Mouse (Mus musculus) kidney, postnatal 0 days (tissue): ENCODE measurements around the gene Tubb4b. TPM values are rescaled to one million over a fixed set of nuclear protein-coding genes. Genes with fewer than 3 reads are reported as not detected.
A peak's percentile ranks its signal among the peaks of the same experiment; 100 is the strongest.

ENCODE experiments used
- ATAC-seq: fragments of 200-750 bp; cut with Nextera tagmentation; replicated peaks from 2 replicates; pipeline ENCODE4 v1.8.0; 2017; ENCODE audit warnings: low read depth, moderate number of reproducible peaks, moderate TSS enrichment, moderate library complexity; ENCODE audit not compliant: low FRiP score
- DNase-seq: peaks from one replicate; pipeline ENCODE4 v3.0.0-alpha.2; 2016; ENCODE audit warnings: low spot score
- H3K27ac ChIP-seq: fragments of 300-500 bp; sonication (generic); 2 replicates; pipeline ENCODE4 v1.5.1; 2014; ENCODE audit warnings: mild to moderate bottlenecking
- H3K27me3 ChIP-seq: fragments of 300-500 bp; sonication (generic); 2 replicates; pipeline ENCODE4 v1.6.1; 2014; ENCODE audit warnings: low read length, mixed read lengths; ENCODE audit not compliant: insufficient read depth
- H3K36me3 ChIP-seq: fragments of 300-500 bp; sonication (generic); 2 replicates; pipeline ENCODE4 v1.6.1; 2014; ENCODE audit warnings: low read length, mixed read lengths; ENCODE audit not compliant: insufficient read depth
- H3K4me1 ChIP-seq: fragments of 300-500 bp; sonication (generic); replicated peaks from 2 replicates; pipeline ENCODE4 v1.6.1; 2014; ENCODE audit warnings: antibody characterized with exemption, low read length, mixed read lengths; ENCODE audit not compliant: insufficient read depth
- H3K4me2 ChIP-seq: fragments of 300-500 bp; sonication (generic); 2 replicates; pipeline ENCODE4 v1.6.1; 2014; ENCODE audit warnings: mild to moderate bottlenecking, low read length, moderate library complexity, mixed read lengths
- H3K4me3 ChIP-seq: fragments of 300-500 bp; sonication (generic); replicated peaks from 2 replicates; pipeline ENCODE4 v1.5.1; 2014; ENCODE audit warnings: low read depth, low read length
- H3K9ac ChIP-seq: fragments of 300-500 bp; sonication (generic); 2 replicates; pipeline ENCODE4 v1.6.1; 2014; ENCODE audit warnings: low read depth, low read length
- H3K9me3 ChIP-seq: fragments of 300-500 bp; sonication (generic); replicated peaks from 2 replicates; pipeline ENCODE4 v1.6.1; 2016; ENCODE audit warnings: low read length, inconsistent platforms, mixed read lengths
- CTCF ChIP-seq: IDR thresholded peaks from 2 replicates; pipeline ENCODE4 v1.5.1; 2016; ENCODE audit warnings: antibody characterized with exemption, low read depth, mild to moderate bottlenecking, moderate library complexity
- WGBS: fragments of 180-500 bp; shearing (Covaris S2); extraction: QIAGEN DNeasy Blood & Tissue Kit; methylation state at CpG from one replicate; pipeline ENCODE4 v1.1.7; 2014; 5-methylcytosine and 5-hydroxymethylcytosine counted together
- polyA plus RNA-seq: library from polyadenylated mRNA; unstranded; fragments of >200 nt; fragmentation: Nextera tagmentation; extraction: Ambion mirVana; gene quantifications from 2 replicates; pipeline ENCODE4 v1.2.1, GENCODE M21; 2015

The Tubb4b gene
- polyA plus RNA-seq, 1 experiment from 2014 or later, result 339 TPM

GRCm38 (mm10) chr2:25234551-25235220 lies 10.2 kb upstream of the Tubb4b start:
- H3K4me3 ChIP-seq, result no peak overlapping the region
- 71% methylated on average over 5 of the region's 5 CpGs for WGBS
- H3K27me3 ChIP-seq, result no peaks in the 10 kb centered on the region
- ATAC-seq, result peak; percentile 67
- no peak overlapping the region for H3K4me2 ChIP-seq
- H3K36me3 ChIP-seq, result no peaks in the 10 kb centered on the region
- H3K4me1 ChIP-seq, result no peaks in the 10 kb centered on the region
- no peak overlapping the region for H3K9ac ChIP-seq
- DNase-seq, result peak; percentile 11
- no peaks in the 10 kb centered on the region for H3K9me3 ChIP-seq
- no peak for TF ChIP-seq CTCF
- peak overlapping the region; percentile 25; the same call in 1 of the 2 replicates for H3K27ac ChIP-seq

DNA sequence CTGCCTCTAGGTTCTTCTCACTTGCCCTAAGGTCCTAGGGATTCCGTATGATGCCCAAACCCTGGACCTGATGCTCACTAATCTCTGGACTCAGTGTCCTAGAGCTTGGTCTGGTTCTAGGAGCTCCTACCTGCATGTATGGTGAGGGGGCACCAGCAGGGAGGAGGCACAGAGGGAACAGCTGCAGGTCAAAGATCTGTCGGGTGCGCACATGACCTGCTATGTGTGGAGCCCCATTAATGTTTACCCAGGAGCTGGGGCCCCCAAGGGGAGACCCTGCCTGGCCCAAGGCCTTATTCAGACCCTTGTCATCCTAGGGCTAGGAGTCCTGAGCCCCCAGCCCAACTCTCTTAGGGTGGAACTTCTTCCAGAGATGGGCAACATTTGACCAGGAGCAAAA lies 9.5 kb upstream of the Tubb4b start, which contains the start of gene Slc34a3:
Slc34a3 (minus strand) TSS at position 315 of the 400 bp plus-strand sequence.
- Histone ChIP-seq H3K9me3 (no peaks in the 10 kb centered on the region), H3K9ac (no peak within 1 kb of the TSS), H3K27ac (peak within 1 kb of the TSS; percentile 25; the same call in 1 of the 2 replicates), H3K27me3 (no peaks in the 10 kb centered on the region), H3K4me1 (0 out of 2 replicates have a peak, but pooled peaks cover 1% of the 10 kb centered on the region), H3K4me3 (no peak within 1 kb of the TSS), H3K4me2 (no peak within 1 kb of the TSS), H3K36me3 (no peaks in the 10 kb centered on the region)
- DNase-seq (no peak), ATAC-seq (no peak; the same call in 1 of the 2 replicates)
- no peak for TF ChIP-seq CTCF
- 76% methylated on average over 3 of the region's 3 CpGs for WGBS

DNA sequence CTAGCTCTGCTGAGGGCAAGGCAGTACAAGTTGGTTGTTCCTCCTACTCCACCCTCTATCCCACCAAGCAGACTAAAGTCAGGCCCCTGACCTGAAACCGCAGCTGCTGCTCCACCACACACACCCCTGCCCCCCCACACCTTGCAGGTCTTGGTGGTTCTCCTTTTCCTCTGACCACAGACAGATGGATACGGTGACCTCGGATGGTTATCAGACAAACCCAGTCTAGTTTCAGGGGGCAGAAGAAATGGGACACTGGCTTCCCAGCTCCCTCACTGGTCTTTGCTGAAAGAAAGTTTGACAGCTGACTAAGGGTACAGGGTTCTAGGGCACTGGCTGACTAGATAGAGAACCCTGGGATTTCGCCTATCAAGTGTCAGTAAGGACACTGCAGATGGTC lies 8.9 kb upstream of the Tubb4b start:
- no peak for ATAC-seq
- WGBS, result 67% methylated on average over 4 of the region's 4 CpGs
- DNase-seq, result no peak

GRCm38 (mm10) chr2:25231038-25231437 lies 6.5 kb upstream of the Tubb4b start:
- H3K4me3 ChIP-seq, result no peak overlapping the region
- 61% methylated on average over 12 of the region's 12 CpGs for WGBS
- H3K4me1 ChIP-seq, result peaks cover 12% of the 10 kb centered on the region
- no peak for TF ChIP-seq CTCF
- no peaks in the 10 kb centered on the region for H3K27me3 ChIP-seq
- no peak overlapping the region for H3K27ac ChIP-seq
- no peak overlapping the region for H3K4me2 ChIP-seq
- no peak for ATAC-seq
- DNase-seq, result no peak
- H3K36me3 ChIP-seq, result no peaks in the 10 kb centered on the region
- no peak overlapping the region for H3K9ac ChIP-seq
- no peaks in the 10 kb centered on the region for H3K9me3 ChIP-seq

More for the DNA sequence above, 8.9 kb upstream of the Tubb4b start:
- H3K9me3 ChIP-seq, result no peaks in the 10 kb centered on the region
- H3K4me1 ChIP-seq, result 0 out of 2 replicates have a peak, but pooled peaks cover 5% of the 10 kb centered on the region
- TF ChIP-seq CTCF, result no peak
- H3K27ac ChIP-seq, result no peak overlapping the region
- no peaks in the 10 kb centered on the region for H3K27me3 ChIP-seq
- H3K9ac ChIP-seq, result no peak overlapping the region
- H3K4me2 ChIP-seq, result no peak overlapping the region
- no peaks in the 10 kb centered on the region for H3K36me3 ChIP-seq
- no peak overlapping the region for H3K4me3 ChIP-seq

DNA sequence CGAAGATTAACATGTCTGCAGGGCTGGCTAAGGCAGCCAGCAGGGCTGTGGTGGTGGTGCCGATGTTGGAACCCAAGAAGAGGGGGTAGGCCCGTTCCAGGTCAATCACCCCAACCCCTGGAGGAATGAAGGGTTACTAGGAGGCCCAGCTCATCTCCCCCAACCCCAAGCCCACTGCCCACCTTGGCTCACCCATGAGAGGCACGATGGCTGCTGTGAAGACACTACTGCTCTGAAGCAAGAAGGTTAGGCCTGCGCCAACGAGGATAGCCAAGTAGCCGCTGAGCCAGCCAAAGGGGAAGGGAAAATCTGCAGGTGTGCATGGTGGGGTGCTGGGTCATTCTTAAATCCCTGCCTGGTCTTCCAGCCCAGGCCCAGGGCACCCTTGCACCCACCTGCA lies 6.1 kb upstream of the Tubb4b start:
- no peak for TF ChIP-seq CTCF
- peaks cover 17% of the 10 kb centered on the region for H3K4me1 ChIP-seq
- DNase-seq, result no peak
- H3K4me3 ChIP-seq, result no peak overlapping the region
- no peak for ATAC-seq
- H3K27ac ChIP-seq, result no peak overlapping the region
- no peak overlapping the region for H3K9ac ChIP-seq
- H3K36me3 ChIP-seq, result no peaks in the 10 kb centered on the region
- no peaks in the 10 kb centered on the region for H3K27me3 ChIP-seq
- WGBS, result 87% methylated on average over 7 of the region's 7 CpGs
- no peak overlapping the region for H3K4me2 ChIP-seq
- no peaks in the 10 kb centered on the region for H3K9me3 ChIP-seq

DNA sequence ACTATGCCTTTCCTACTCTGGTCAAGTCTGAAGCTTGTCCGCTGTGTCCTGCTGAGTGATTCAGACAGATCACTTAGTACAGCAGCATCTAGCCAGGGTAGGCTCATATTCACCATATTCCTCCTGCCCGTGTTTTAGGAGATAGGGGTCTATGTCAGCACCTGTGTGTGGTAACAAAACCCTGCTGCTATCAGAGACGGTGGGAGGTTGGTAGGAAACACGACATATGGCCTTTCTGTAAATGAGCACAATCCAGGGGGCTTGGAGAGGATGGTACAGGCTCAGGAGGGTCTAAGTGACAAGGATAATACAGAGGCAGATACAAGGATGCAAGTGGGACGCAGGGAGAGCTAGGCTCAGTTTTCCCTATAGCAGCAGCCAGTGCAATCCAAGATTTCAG lies 5.1 kb upstream of the Tubb4b start:
- Histone ChIP-seq H3K9me3 (no peaks in the 10 kb centered on the region), H3K4me3 (no peak overlapping the region), H3K36me3 (no peaks in the 10 kb centered on the region), H3K4me2 (no peak overlapping the region), H3K27ac (no peak overlapping the region), H3K4me1 (peaks cover 18% of the 10 kb centered on the region), H3K27me3 (no peaks in the 10 kb centered on the region), H3K9ac (no peak overlapping the region)
- WGBS, result 71% methylated on average over 5 of the region's 5 CpGs
- ATAC-seq, result no peak
- TF ChIP-seq CTCF, result no peak
- DNase-seq, result no peak
